Mouse (Mus musculus): ENCODE results near the gene Tent2. TPM values are rescaled to one million over a fixed set of nuclear protein-coding genes. Genes with fewer than 3 reads are reported as not detected.
"Not testable (repeated sequence)": the region's sequence is repeated elsewhere in the genome, so short reads cannot be mapped to it uniquely, and the experiment has no call there.

Tent2 gene
- total RNA-seq, 1 experiment, result 27.9 TPM

- Histone ChIP-seq H3K4me1 (ENCODE audit: control insufficient read depth in 2 of 2, insufficient read depth in 2 of 2, low read length in 2 of 2, poor library complexity in 1 of 2) (no peaks in the 10 kb centered on the region), H3K9me3 (ENCODE audit: control insufficient read depth, insufficient read depth, low read depth, low read length) (no peaks in the 10 kb centered on the region; the same call in 1 of the 2 replicates), H3K9ac (ENCODE audit: insufficient read depth, low read depth, low read length, poor library complexity, severe bottlenecking) (no peak overlapping the region), H3K27ac (ENCODE audit: insufficient read depth, low read depth, low read length, poor library complexity, severe bottlenecking) (no peak overlapping the region), H3K4me3 (ENCODE audit: insufficient read depth in 1 of 2, low read depth in 1 of 2, low read length in 2 of 2, poor library complexity in 1 of 2, severe bottlenecking in 1 of 2) (no peak overlapping the region), H3K36me3 (ENCODE audit: control insufficient read depth, insufficient read depth, low read length, poor library complexity, severe bottlenecking) (no peaks in the 10 kb centered on the region)
- in situ Hi-C loops (cut with MboI; ENCODE audit: low sequenced_read_pairs in 2 of 2, unreplicated experiment in 2 of 2), result no loop called here
- no peak for DNase-seq (ENCODE audit: low read depth, low spot score)
- TF ChIP-seq MAFK (IDR thresholded peaks at IDR 0.05; ENCODE audit: insufficient read depth, low read depth, low read length) (no peak), ZNF384 (IDR thresholded peaks at IDR 0.05; ENCODE audit: low read depth, low read length) (no peak)
These were observed 19.6 kb upstream of the Tent2 start for GRCm38 (mm10) chr13:93211741-93212140.

- Histone ChIP-seq H3K36me3 (ENCODE audit: control insufficient read depth, insufficient read depth, low read length, poor library complexity, severe bottlenecking) (no peaks in the 10 kb centered on the region), H3K4me1 (ENCODE audit: control insufficient read depth in 2 of 2, insufficient read depth in 2 of 2, low read length in 2 of 2, poor library complexity in 1 of 2) (peaks cover 2% of the 10 kb centered on the region in 2 experiments; a peak in 2 of 4 replicates), H3K27ac (ENCODE audit: insufficient read depth, low read depth, low read length, poor library complexity, severe bottlenecking) (peak overlapping the region; percentile 74), H3K9me3 (ENCODE audit: control insufficient read depth, insufficient read depth, low read depth, low read length) (no peaks in the 10 kb centered on the region), H3K4me3 (ENCODE audit: insufficient read depth in 1 of 2, low read depth in 1 of 2, low read length in 2 of 2, poor library complexity in 1 of 2, severe bottlenecking in 1 of 2) (peak overlapping the region; percentile 61 to 68), H3K9ac (ENCODE audit: insufficient read depth, low read depth, low read length, poor library complexity, severe bottlenecking) (peak overlapping the region; percentile 81)
- TF ChIP-seq CHD2 (IDR thresholded peaks at IDR 0.05; ENCODE audit: low read depth, low read length) (no peak), MAFK (IDR thresholded peaks at IDR 0.05; ENCODE audit: insufficient read depth, low read depth, low read length) (no peak)
- in situ Hi-C loops (cut with MboI; ENCODE audit: low sequenced_read_pairs in 2 of 2, unreplicated experiment in 2 of 2), result no loop called here
- no peak for DNase-seq (ENCODE audit: low read depth, low spot score)
These were observed 451 bp upstream of the Tent2 start for GRCm38 (mm10) chr13:93192646-93193026.

GRCm38 (mm10) chr13:93189416-93189815, 2.8 kb downstream of the Tent2 start:
- Histone ChIP-seq H3K36me3 (ENCODE audit: control insufficient read depth, insufficient read depth, low read length, poor library complexity, severe bottlenecking) (no peaks in the 10 kb centered on the region), H3K27ac (ENCODE audit: insufficient read depth, low read depth, low read length, poor library complexity, severe bottlenecking) (no peak overlapping the region), H3K9ac (ENCODE audit: insufficient read depth, low read depth, low read length, poor library complexity, severe bottlenecking) (no peak overlapping the region), H3K4me1 (ENCODE audit: control insufficient read depth in 2 of 2, insufficient read depth in 2 of 2, low read length in 2 of 2, poor library complexity in 1 of 2) (peaks cover 2% of the 10 kb centered on the region in 2 experiments; a peak in 2 of 4 replicates), H3K9me3 (ENCODE audit: control insufficient read depth, insufficient read depth, low read depth, low read length) (no peaks in the 10 kb centered on the region), H3K4me3 (ENCODE audit: insufficient read depth in 1 of 2, low read depth in 1 of 2, low read length in 2 of 2, poor library complexity in 1 of 2, severe bottlenecking in 1 of 2) (no peak overlapping the region)
- in situ Hi-C loops (cut with MboI; ENCODE audit: low sequenced_read_pairs in 2 of 2, unreplicated experiment in 2 of 2), result no loop called here
- DNase-seq (ENCODE audit: low read depth, low spot score), result no peak
- TF ChIP-seq ZC3H11A (IDR thresholded peaks at IDR 0.05; ENCODE audit: borderline replicate concordance, low read depth, low read length) (no peak), MAFK (IDR thresholded peaks at IDR 0.05; ENCODE audit: insufficient read depth, low read depth, low read length) (no peak), ZNF384 (IDR thresholded peaks at IDR 0.05; ENCODE audit: low read depth, low read length) (no peak), CHD2 (IDR thresholded peaks at IDR 0.05; ENCODE audit: low read depth, low read length) (no peak), HCFC1 (IDR thresholded peaks at IDR 0.05; ENCODE audit: borderline replicate concordance, insufficient read depth, low read length) (no peak)

- DNase-seq (ENCODE audit: low read depth, low spot score), result no peak
- Histone ChIP-seq H3K27ac (ENCODE audit: insufficient read depth, low read depth, low read length, poor library complexity, severe bottlenecking) (no peak overlapping the region), H3K36me3 (ENCODE audit: control insufficient read depth, insufficient read depth, low read length, poor library complexity, severe bottlenecking) (no peaks in the 10 kb centered on the region), H3K4me3 (ENCODE audit: insufficient read depth in 1 of 2, low read depth in 1 of 2, low read length in 2 of 2, poor library complexity in 1 of 2, severe bottlenecking in 1 of 2) (no peak overlapping the region), H3K9me3 (ENCODE audit: control insufficient read depth, insufficient read depth, low read depth, low read length) (no peaks in the 10 kb centered on the region), H3K9ac (ENCODE audit: insufficient read depth, low read depth, low read length, poor library complexity, severe bottlenecking) (no peak overlapping the region), H3K4me1 (ENCODE audit: control insufficient read depth in 2 of 2, insufficient read depth in 2 of 2, low read length in 2 of 2, poor library complexity in 1 of 2) (peaks cover 2% of the 10 kb centered on the region in 2 experiments; a peak in 2 of 4 replicates)
- TF ChIP-seq MAFK (IDR thresholded peaks at IDR 0.05; ENCODE audit: insufficient read depth, low read depth, low read length), result no peak
- no peak for TF ChIP-seq CHD2 (IDR thresholded peaks at IDR 0.05; ENCODE audit: low read depth, low read length)
- TF ChIP-seq HCFC1 (IDR thresholded peaks at IDR 0.05; ENCODE audit: borderline replicate concordance, insufficient read depth, low read length), result no peak
- no peak for TF ChIP-seq ZC3H11A (IDR thresholded peaks at IDR 0.05; ENCODE audit: borderline replicate concordance, low read depth, low read length)
- no peak for TF ChIP-seq ZNF384 (IDR thresholded peaks at IDR 0.05; ENCODE audit: low read depth, low read length)
- in situ Hi-C loops (cut with MboI; ENCODE audit: low sequenced_read_pairs in 2 of 2, unreplicated experiment in 2 of 2), result no loop called here
These were observed 3.4 kb downstream of the Tent2 start for GRCm38 (mm10) chr13:93188738-93189137.

- H3K36me3 ChIP-seq (ENCODE audit: control insufficient read depth, insufficient read depth, low read length, poor library complexity, severe bottlenecking); H3K4me3 ChIP-seq (ENCODE audit: insufficient read depth in 1 of 2, low read depth in 1 of 2, low read length in 2 of 2, poor library complexity in 1 of 2, severe bottlenecking in 1 of 2); H3K9me3 ChIP-seq (ENCODE audit: control insufficient read depth, insufficient read depth, low read depth, low read length); H3K27ac ChIP-seq (ENCODE audit: insufficient read depth, low read depth, low read length, poor library complexity, severe bottlenecking); H3K9ac ChIP-seq (ENCODE audit: insufficient read depth, low read depth, low read length, poor library complexity, severe bottlenecking); H3K4me1 ChIP-seq (ENCODE audit: control insufficient read depth in 2 of 2, insufficient read depth in 2 of 2, low read length in 2 of 2, poor library complexity in 1 of 2); in situ Hi-C loops (cut with MboI; ENCODE audit: low sequenced_read_pairs in 2 of 2, unreplicated experiment in 2 of 2); DNase-seq (ENCODE audit: low read depth, low spot score): not testable (repeated sequence)
These were observed 4.4 kb downstream of the Tent2 start for GRCm38 (mm10) chr13:93187792-93188191.
